Mouse (Mus musculus) small intestine, adult 2 months (tissue): ENCODE measurements around the gene Gsta4.

Source experiments
- CTCF ChIP-seq: fragments of 200-500 bp; IDR thresholded peaks from 2 replicates; pipeline ENCODE4 v1.5.1; 2012; ENCODE audit warnings: low read depth, mild to moderate bottlenecking, control low read depth, inconsistent platforms, low read length, moderate library complexity, mixed read lengths; ENCODE audit not compliant: insufficient replicate concordance, insufficient read length; ENCODE audit errors: extremely low read depth
- POLR2A ChIP-seq: fragments of 200-500 bp; IDR thresholded peaks from 2 replicates; pipeline ENCODE4 v1.6.1; 2012; ENCODE audit warnings: low read depth, mild to moderate bottlenecking, control low read depth, inconsistent platforms, low read length, moderate library complexity

DNA sequence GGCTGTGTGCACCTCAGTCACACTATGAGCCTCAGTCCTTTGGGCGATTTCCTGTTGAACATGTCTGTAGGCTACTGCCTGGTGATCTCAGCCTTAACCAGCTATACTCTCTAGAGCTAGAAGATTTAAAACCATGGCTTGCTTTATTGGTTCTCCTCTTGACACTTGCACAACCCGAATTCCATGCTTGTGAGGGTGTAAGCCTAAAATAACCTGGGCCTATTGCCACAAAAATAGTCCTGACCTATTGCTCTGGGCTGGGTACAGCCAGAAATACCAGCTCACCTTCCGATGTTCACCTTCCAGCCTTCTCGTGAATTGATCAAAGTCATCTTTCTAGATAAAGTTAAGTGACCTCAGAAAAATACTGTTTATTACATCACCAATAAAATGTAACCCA is 43.1 kb upstream of the Gsta4 start:
- TF ChIP-seq CTCF = no peak
- no peak for TF ChIP-seq POLR2A
